Mouse (Mus musculus) small intestine, adult 2 months (tissue): ENCODE measurements around the gene Sox18. TPM values are rescaled to one million over a fixed set of nuclear protein-coding genes. Genes with fewer than 3 reads are reported as not detected.

Source experiments
- H3K27ac ChIP-seq: fragments of 200-500 bp; 2 replicates; pipeline ENCODE4 v1.5.1; 2012; ENCODE audit warnings: low read depth, low read length, control low read depth, inconsistent platforms; ENCODE audit not compliant: insufficient read depth
- H3K27me3 ChIP-seq: fragments of 200-500 bp; 2 replicates; pipeline ENCODE4 v1.6.1; 2012; ENCODE audit warnings: mild to moderate bottlenecking, moderate library complexity, low read length, inconsistent platforms; ENCODE audit not compliant: control insufficient read depth, insufficient read depth
- H3K36me3 ChIP-seq: fragments of 200-500 bp; 2 replicates; pipeline ENCODE4 v1.6.1; 2012; ENCODE audit warnings: mild to moderate bottlenecking, low read length, control low read depth, inconsistent platforms; ENCODE audit not compliant: control insufficient read depth, insufficient read depth
- H3K4me1 ChIP-seq: fragments of 200-500 bp; 2 replicates; pipeline ENCODE4 v1.6.1; 2012; ENCODE audit warnings: low read length, inconsistent platforms, mixed read lengths; ENCODE audit not compliant: control insufficient read depth, insufficient read depth, insufficient read length
- H3K4me3 ChIP-seq: fragments of 200-500 bp; 2 replicates; pipeline ENCODE4 v1.5.1; 2012; ENCODE audit warnings: low read depth, mild to moderate bottlenecking, control low read depth, inconsistent platforms, low read length, moderate library complexity
- CTCF ChIP-seq: fragments of 200-500 bp; IDR thresholded peaks from 2 replicates; pipeline ENCODE4 v1.5.1; 2012; ENCODE audit warnings: low read depth, mild to moderate bottlenecking, control low read depth, inconsistent platforms, low read length, moderate library complexity, mixed read lengths; ENCODE audit not compliant: insufficient replicate concordance, insufficient read length; ENCODE audit errors: extremely low read depth
- POLR2A ChIP-seq: fragments of 200-500 bp; IDR thresholded peaks from 2 replicates; pipeline ENCODE4 v1.6.1; 2012; ENCODE audit warnings: low read depth, mild to moderate bottlenecking, control low read depth, inconsistent platforms, low read length, moderate library complexity
- WGBS: fragments of 180-500 bp; shearing (Covaris S2); methylation state at CpG from one replicate; pipeline ENCODE4 v1.1.7; 2018; 5-methylcytosine and 5-hydroxymethylcytosine counted together
- polyA plus RNA-seq: library from polyadenylated mRNA; depleted of rRNA; stranded (reverse); fragments of >200 nt; gene quantifications from 2 replicates; pipeline ENCODE4 v1.2.3, GENCODE M21; 2012

Sox18 gene
- polyA plus RNA-seq, 1 experiment, result 59.8 TPM

DNA sequence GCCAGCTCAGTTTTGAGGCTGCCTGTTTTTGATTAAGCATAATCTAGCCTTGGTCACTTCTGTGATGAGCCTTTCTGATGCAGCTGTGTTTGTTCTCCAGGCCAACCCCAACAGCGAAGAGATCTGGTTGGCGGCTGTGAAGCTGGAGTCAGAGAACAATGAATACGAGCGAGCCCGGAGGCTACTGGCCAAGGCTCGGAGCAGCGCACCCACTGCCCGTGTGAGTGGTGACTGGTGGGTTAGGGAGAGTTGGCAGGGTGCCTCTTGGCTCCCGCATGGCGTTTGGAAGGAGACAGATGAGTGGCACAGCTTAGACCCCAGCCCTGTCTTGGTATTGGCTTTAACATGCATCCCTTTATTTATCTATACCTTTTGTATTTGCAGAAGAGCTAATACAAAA lies 22.5 kb downstream of the Sox18 start:
- Histone ChIP-seq H3K27ac (no peak overlapping the region), H3K27me3 (no peaks in the 10 kb centered on the region), H3K4me1 (peaks cover 21% of the 10 kb centered on the region), H3K4me3 (no peak overlapping the region), H3K36me3 (peaks cover 55% of the 10 kb centered on the region)
- TF ChIP-seq POLR2A, result no peak
- TF ChIP-seq CTCF, result no peak
- WGBS, result 94% methylated on average over 10 of the region's 10 CpGs

GRCm38 (mm10) chr2:181646626-181647472 lies 24.6 kb downstream of the Sox18 start:
- peaks cover 55% of the 10 kb centered on the region for H3K36me3 ChIP-seq
- H3K4me1 ChIP-seq, result peaks cover 10% of the 10 kb centered on the region
- peak overlapping the region; percentile 69; the same call in 1 of the 2 replicates for H3K27ac ChIP-seq
- TF ChIP-seq CTCF (no peak), POLR2A (no peak)
- H3K4me3 ChIP-seq, result no peak overlapping the region
- H3K27me3 ChIP-seq, result no peaks in the 10 kb centered on the region
- 39% methylated on average over 6 of the region's 6 CpGs for WGBS

DNA sequence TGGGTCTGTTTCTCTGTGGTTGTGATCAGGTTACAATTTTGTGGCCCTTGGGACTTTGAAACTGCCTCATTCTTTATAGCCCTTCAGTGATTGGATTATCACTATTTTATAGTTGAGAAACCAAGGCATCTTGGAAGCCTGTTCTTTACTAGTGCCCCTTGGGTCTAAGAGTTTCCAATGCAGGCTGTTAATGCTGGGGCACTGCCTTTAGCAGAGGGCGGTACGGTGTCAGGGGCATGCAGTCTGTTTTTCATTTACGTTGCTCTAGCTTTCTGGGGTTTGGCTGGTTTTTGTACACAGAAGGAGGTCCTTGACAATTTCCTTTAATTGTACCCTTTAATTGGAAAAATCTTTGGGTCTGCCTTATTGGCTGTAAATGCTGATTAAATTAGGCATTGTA lies 25.8 kb downstream of the Sox18 start:
- WGBS, result 92% methylated on average over 3 of the region's 3 CpGs
- peaks cover 59% of the 10 kb centered on the region for H3K36me3 ChIP-seq
- TF ChIP-seq POLR2A, result no peak
- no peak for TF ChIP-seq CTCF

GRCm38 (mm10) chr2:181644361-181644760 lies 27.1 kb downstream of the Sox18 start:
- WGBS, result 87% methylated on average over 2 of the region's 2 CpGs
- Histone ChIP-seq H3K27ac (no peak overlapping the region), H3K4me1 (peaks cover 8% of the 10 kb centered on the region), H3K4me3 (no peak overlapping the region), H3K27me3 (no peaks in the 10 kb centered on the region), H3K36me3 (peaks cover 52% of the 10 kb centered on the region)
- peak; percentile 51; the same call in 1 of the 2 replicates for TF ChIP-seq CTCF
- TF ChIP-seq POLR2A, result no peak

More for the DNA sequence above, 25.8 kb downstream of the Sox18 start:
- Histone ChIP-seq H3K27ac (no peak overlapping the region), H3K4me3 (no peak overlapping the region), H3K4me1 (peaks cover 10% of the 10 kb centered on the region), H3K27me3 (no peaks in the 10 kb centered on the region)

GRCm38 (mm10) chr2:181635865-181636264 lies 35.6 kb downstream of the Sox18 start:
- 86% methylated on average over 3 of the region's 3 CpGs for WGBS
- H3K4me3 ChIP-seq, result no peak overlapping the region
- H3K27me3 ChIP-seq, result no peaks in the 10 kb centered on the region
- no peaks in the 10 kb centered on the region for H3K4me1 ChIP-seq
- H3K36me3 ChIP-seq, result peaks cover 71% of the 10 kb centered on the region
- H3K27ac ChIP-seq, result no peak overlapping the region
- TF ChIP-seq CTCF (no peak), POLR2A (no peak)

DNA sequence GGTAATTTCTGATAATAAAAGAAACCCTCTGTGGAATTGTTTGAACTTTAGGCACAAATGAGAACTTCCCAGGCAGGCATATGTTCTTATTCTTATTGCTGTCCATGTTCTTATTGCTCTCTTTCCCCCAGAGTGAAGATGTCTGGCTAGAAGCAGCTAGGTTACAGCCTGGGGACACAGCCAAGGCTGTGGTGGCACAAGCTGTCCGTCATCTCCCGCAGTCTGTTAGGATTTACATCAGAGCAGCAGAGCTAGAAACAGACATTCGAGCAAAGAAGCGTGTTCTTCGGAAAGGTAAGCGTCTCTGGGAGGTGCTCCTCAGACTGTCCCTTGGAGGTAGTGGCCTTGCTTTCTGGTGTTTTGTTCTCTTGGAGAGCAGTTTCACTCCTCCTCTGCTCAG lies 38.8 kb downstream of the Sox18 start:
- Histone ChIP-seq H3K36me3 (peaks cover 66% of the 10 kb centered on the region), H3K27ac (no peak overlapping the region), H3K4me3 (no peak overlapping the region), H3K4me1 (no peaks in the 10 kb centered on the region), H3K27me3 (no peaks in the 10 kb centered on the region)
- whole genome bisulfite sequencing, result 97% methylated on average over 6 of the region's 6 CpGs
- TF ChIP-seq CTCF (no peak), POLR2A (no peak)

- TF ChIP-seq CTCF (no peak), POLR2A (no peak)
- peaks cover 46% of the 10 kb centered on the region for H3K36me3 ChIP-seq
- no peak overlapping the region for H3K27ac ChIP-seq
Measured at GRCm38 (mm10) chr2:181628471-181628870, 43.0 kb downstream of the Sox18 start.

More at GRCm38 (mm10) chr2:181628471-181628870, 43.0 kb downstream of the Sox18 start:
- Histone ChIP-seq H3K4me3 (no peak overlapping the region), H3K4me1 (no peaks in the 10 kb centered on the region), H3K27me3 (no peaks in the 10 kb centered on the region)
